Mouse (Mus musculus) limb, embryonic 14.5 days (tissue): ENCODE measurements around the gene Odf3l2. TPM values are rescaled to one million over a fixed set of nuclear protein-coding genes. Genes with fewer than 3 reads are reported as not detected.
A peak's percentile ranks its signal among the peaks of the same experiment; 100 is the strongest.

Source experiments
- ATAC-seq: fragments of 200-750 bp; cut with Nextera tagmentation; 2 replicates; pipeline ENCODE4 v1.8.0; 2017; ENCODE audit warnings: low read depth, moderate number of reproducible peaks, moderate TSS enrichment; ENCODE audit not compliant: low FRiP score
- DNase-seq: peaks from one replicate; pipeline ENCODE4 v3.0.0-alpha.2; 2015; ENCODE audit warnings: low spot score
- H3K27ac ChIP-seq: fragments of 300-500 bp; sonication (generic); replicated peaks from 2 replicates; pipeline ENCODE4 v1.5.1; 2014; ENCODE audit warnings: low read depth, mild to moderate bottlenecking, low read length, moderate library complexity, mixed read lengths
- H3K27me3 ChIP-seq: fragments of 300-500 bp; sonication (generic); 2 replicates; pipeline ENCODE4 v1.6.1; 2014; ENCODE audit warnings: low read length, mixed read lengths; ENCODE audit not compliant: control insufficient read depth, insufficient read depth
- H3K36me3 ChIP-seq: fragments of 300-500 bp; sonication (generic); 2 replicates; pipeline ENCODE4 v1.6.1; 2014; ENCODE audit warnings: mild to moderate bottlenecking, low read length, moderate library complexity, mixed read lengths; ENCODE audit not compliant: control insufficient read depth, insufficient read depth
- H3K4me1 ChIP-seq: fragments of 300-500 bp; sonication (generic); 2 replicates; pipeline ENCODE4 v1.6.1; 2014; ENCODE audit warnings: antibody characterized with exemption, low read length, mixed read lengths; ENCODE audit not compliant: control insufficient read depth, insufficient read depth
- H3K4me2 ChIP-seq: fragments of 300-500 bp; sonication (generic); replicated peaks from 2 replicates; pipeline ENCODE4 v1.6.1; 2014; ENCODE audit warnings: low read depth, mild to moderate bottlenecking, low read length, moderate library complexity; ENCODE audit not compliant: severe bottlenecking
- H3K4me3 ChIP-seq: fragments of 300-500 bp; sonication (generic); replicated peaks from 2 replicates; pipeline ENCODE4 v1.5.1; 2014; ENCODE audit warnings: low read length
- H3K9ac ChIP-seq: fragments of 300-500 bp; sonication (generic); 2 replicates; pipeline ENCODE4 v1.6.1; 2014; ENCODE audit warnings: mild to moderate bottlenecking, low read depth, low read length, moderate library complexity; ENCODE audit not compliant: severe bottlenecking
- H3K9me3 ChIP-seq: fragments of 300-500 bp; sonication (generic); 2 replicates; pipeline ENCODE4 v1.6.1; 2016; ENCODE audit warnings: low read length; ENCODE audit not compliant: control insufficient read depth
- POLR2A ChIP-seq: fragments of 200-500 bp; IDR thresholded peaks from 2 replicates; pipeline ENCODE4 v1.8.0; 2012; ENCODE audit warnings: inconsistent platforms, mild to moderate bottlenecking, moderate library complexity, borderline replicate concordance; ENCODE audit not compliant: insufficient read depth, insufficient read length; ENCODE audit errors: extremely low read depth
- WGBS: fragments of 180-500 bp; shearing (Covaris S2); extraction: QIAGEN DNeasy Blood & Tissue Kit; methylation state at CpG from one replicate; pipeline ENCODE4 v1.1.7; 2014; 5-methylcytosine and 5-hydroxymethylcytosine counted together
- polyA plus RNA-seq, 2 experiments: library from polyadenylated mRNA; depleted of rRNA in 1 of 2; stranded (reverse) in 1 of 2; unstranded in 1 of 2; fragments of >200 nt; fragmentation: Nextera tagmentation in 1 of 2; extraction: Ambion mirVana in 1 of 2; gene quantifications; 2 replicates each; pipeline versions ENCODE4 v1.2.1 to v1.2.3; 2012 to 2014

The Odf3l2 gene
- polyA plus RNA-seq, 2 experiments: 0.14 TPM; not detected in 1

DNA sequence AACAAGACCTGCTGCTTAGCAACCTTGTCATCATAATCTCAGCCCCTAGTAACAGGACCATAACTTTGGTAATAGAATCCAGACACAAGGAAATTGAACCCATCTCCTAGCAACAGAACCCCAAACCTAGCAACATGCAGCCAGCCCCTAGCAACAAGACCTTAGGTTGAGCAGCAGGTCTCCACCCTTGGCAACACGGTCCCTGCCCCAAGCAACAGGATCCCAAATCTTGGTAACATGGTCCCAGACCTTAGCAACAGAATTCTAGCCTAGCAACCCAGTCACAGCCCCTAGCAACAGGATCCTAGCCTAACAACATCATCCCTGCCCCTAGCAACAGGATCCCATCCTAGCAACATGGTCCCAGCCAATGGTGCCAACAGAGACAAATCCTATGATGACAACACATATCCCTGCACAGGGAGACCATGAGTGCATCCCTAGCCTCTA is 9.4 kb upstream of the Odf3l2 start:
- peak; percentile 89 for ATAC-seq
- no peaks in the 10 kb centered on the region for H3K27me3 ChIP-seq
- H3K9me3 ChIP-seq: no peaks in the 10 kb centered on the region
- TF ChIP-seq POLR2A: no peak
- H3K36me3 ChIP-seq: no peaks in the 10 kb centered on the region
- H3K9ac ChIP-seq: no peak overlapping the region
- DNase-seq: peak; percentile 56
- H3K4me1 ChIP-seq: no peaks in the 10 kb centered on the region
- no peak overlapping the region for H3K4me2 ChIP-seq
- no peak overlapping the region for H3K27ac ChIP-seq
- 8% methylated on average over 1 of the region's 1 CpGs for WGBS
- no peak overlapping the region for H3K4me3 ChIP-seq

DNA sequence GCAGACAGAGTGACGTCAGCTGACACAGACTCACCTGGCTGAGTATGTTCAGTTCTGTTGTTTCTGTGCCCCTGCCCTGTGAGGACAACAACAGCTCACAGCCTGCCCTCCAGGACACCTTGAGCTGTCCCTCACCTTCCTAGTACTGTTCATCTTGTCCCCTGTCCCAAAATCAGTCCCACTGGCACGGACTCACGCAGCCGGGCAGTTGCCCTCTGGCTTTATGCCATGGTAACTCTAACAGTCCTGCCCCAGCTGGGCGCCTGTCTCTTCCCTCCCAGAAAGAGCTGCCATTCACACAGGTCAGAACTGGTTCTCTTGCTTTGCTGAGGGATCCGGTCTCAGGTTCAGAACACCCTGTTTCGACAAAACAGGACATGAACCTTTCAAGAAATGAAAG is 7.3 kb upstream of the Odf3l2 start:
- ATAC-seq (no peak), DNase-seq (no peak)
- H3K4me2 ChIP-seq: no peak overlapping the region
- no peaks in the 10 kb centered on the region for H3K36me3 ChIP-seq
- no peak overlapping the region for H3K27ac ChIP-seq
- no peaks in the 10 kb centered on the region for H3K4me1 ChIP-seq
- H3K27me3 ChIP-seq: no peaks in the 10 kb centered on the region
- H3K9ac ChIP-seq: no peak overlapping the region
- no peaks in the 10 kb centered on the region for H3K9me3 ChIP-seq
- no peak for TF ChIP-seq POLR2A
- 75% methylated on average over 7 of the region's 7 CpGs for WGBS
- no peak overlapping the region for H3K4me3 ChIP-seq

GRCm38 (mm10) chr10:79649070-79649751 is 3.7 kb upstream of the Odf3l2 start:
- no peak overlapping the region for H3K9ac ChIP-seq
- ATAC-seq: 0 out of 2 replicates have a peak, but pooled peaks have one; percentile 57
- no peak overlapping the region for H3K4me2 ChIP-seq
- H3K27ac ChIP-seq: no peak overlapping the region
- no peak for TF ChIP-seq POLR2A
- DNase-seq: peak; percentile 57
- no peaks in the 10 kb centered on the region for H3K9me3 ChIP-seq
- H3K4me3 ChIP-seq: no peak overlapping the region
- no peaks in the 10 kb centered on the region for H3K4me1 ChIP-seq
- WGBS: 29% methylated on average over 7 of the region's 7 CpGs
- no peaks in the 10 kb centered on the region for H3K36me3 ChIP-seq
- H3K27me3 ChIP-seq: no peaks in the 10 kb centered on the region

DNA sequence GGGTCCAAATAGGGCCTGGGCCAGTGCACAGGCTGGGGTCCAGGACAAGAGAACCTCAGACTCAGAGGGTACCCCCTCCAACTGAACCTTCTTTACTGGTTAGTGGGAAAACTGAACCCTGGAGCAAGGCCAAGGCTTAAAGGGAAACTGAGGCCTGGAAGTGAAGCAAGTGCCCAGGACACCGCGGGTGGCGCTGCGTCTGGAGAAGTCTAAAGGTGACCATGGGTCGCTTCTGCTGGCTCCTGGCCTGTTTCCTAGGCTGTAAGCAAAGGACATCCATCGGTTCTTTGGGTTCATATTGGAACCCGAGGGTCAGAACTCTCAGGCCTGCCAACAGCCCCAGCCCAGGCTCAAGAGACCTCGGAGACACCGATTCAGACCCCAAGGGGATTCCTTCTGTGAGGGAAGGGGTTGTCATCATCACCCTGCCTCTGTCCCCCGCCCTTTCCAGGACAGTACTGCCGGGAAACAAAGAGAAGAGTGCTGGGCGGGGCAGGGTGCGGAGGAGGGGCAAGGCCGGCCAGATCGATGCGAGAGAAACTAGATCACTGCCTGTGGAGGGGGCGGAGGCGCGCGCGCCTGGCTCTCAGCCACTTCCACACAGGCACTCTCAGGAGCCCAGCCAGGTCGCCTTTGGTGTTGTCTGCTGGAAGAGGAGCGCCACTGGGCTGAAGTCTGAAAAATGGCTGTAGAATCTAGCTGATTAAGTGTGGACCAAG is 6.9 kb downstream of the Odf3l2 start:
- no peak for TF ChIP-seq POLR2A
- H3K36me3 ChIP-seq: no peaks in the 10 kb centered on the region
- WGBS: 8% methylated on average over 17 of the region's 23 CpGs
- H3K4me1 ChIP-seq: peaks cover 9% of the 10 kb centered on the region
- peak overlapping the region; percentile 74 for H3K4me3 ChIP-seq
- DNase-seq: peak; percentile 54
- no peak overlapping the region for H3K27ac ChIP-seq
- H3K9me3 ChIP-seq: no peaks in the 10 kb centered on the region
- H3K4me2 ChIP-seq: peak overlapping the region; percentile 94
- H3K9ac ChIP-seq: peak overlapping the region; percentile 40
- peaks cover 17% of the 10 kb centered on the region; the same call in 1 of the 2 replicates for H3K27me3 ChIP-seq
- ATAC-seq: peak; percentile 51
